Mouse (Mus musculus): ENCODE results near the gene Usp10. TPM values are rescaled to one million over a fixed set of nuclear protein-coding genes. Genes with fewer than 3 reads are reported as not detected.
A peak's percentile ranks its signal among the peaks of the same experiment; 100 is the strongest.

Usp10 gene
- polyA plus RNA-seq (2015; fragmentation: Nextera tagmentation; extraction: Ambion mirVana) = 127 and 133 TPM in 2 replicates

- H3K36me3 ChIP-seq = no peaks in the 10 kb centered on the region
- H3K4me1 ChIP-seq = peaks cover 31% of the 10 kb centered on the region
- WGBS = 22% methylated on average over 13 of the region's 13 CpGs
- peak within 1 kb of the TSS; percentile 97 for H3K4me2 ChIP-seq
- H3K9me3 ChIP-seq = no peaks in the 10 kb centered on the region
- H3K27ac ChIP-seq = peak within 1 kb of the TSS; percentile 96
- no peak for ATAC-seq (ENCODE audit: insufficient read depth, low FRiP score, low read depth)
- H3K4me3 ChIP-seq (replicated peaks) = peak within 1 kb of the TSS; percentile 87
- H3K27me3 ChIP-seq (replicated peaks) = no peaks in the 10 kb centered on the region
- peak within 1 kb of the TSS; percentile 88 for H3K9ac ChIP-seq
Observed at GRCm38 (mm10) chr8:119909944-119910546, at the start of gene Usp10. TSS of gene Usp10 (plus strand) at chr8:119910360.

DNA sequence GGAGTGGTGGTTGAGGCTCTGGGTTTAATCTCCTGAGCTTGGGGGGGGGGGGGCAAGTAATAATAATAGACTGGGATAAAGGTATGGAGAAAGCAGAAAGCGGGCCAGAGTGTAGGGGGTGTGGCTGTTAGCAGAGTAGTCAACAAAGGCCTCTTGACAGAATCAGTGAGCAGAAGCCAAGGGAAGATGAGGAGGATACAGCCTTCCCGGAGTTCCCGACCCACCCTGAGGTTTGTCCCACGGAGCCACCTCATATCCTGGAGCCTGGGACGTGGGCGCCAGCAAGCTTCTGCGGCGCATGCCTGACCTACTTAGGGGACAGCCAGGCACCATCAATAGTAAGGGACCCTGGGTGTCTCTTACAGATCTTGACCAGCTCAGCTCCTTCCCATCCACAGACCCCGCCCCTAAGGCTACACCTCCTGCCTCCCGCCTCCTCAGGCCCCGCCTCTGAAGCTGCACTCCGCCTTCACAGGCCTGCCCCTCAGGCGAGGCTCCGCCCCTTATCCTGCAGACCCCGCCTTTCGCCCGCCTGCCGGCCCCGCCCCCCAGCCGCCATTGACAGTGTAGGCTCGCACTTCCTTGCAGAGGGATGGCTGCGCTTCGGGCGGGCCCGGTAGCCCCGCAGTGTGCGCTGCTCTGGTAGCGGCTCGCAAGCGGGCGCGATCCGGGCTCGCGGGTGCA lies 48.3 kb upstream of the Usp10 start, which contains the start of gene Klhl36:
Klhl36 (plus strand) TSS at position 561 of the 684 bp plus-strand sequence.
- ATAC-seq (ENCODE audit: insufficient read depth, low FRiP score, low read depth) = peak; percentile 95
- H3K36me3 ChIP-seq = no peaks in the 10 kb centered on the region
- peak within 1 kb of the TSS; percentile 81 for H3K4me3 ChIP-seq (replicated peaks)
- H3K9me3 ChIP-seq = no peaks in the 10 kb centered on the region
- peaks cover 10% of the 10 kb centered on the region; the same call in 1 of the 2 replicates for H3K4me1 ChIP-seq
- peak within 1 kb of the TSS; percentile 77 for H3K27ac ChIP-seq
- no peaks in the 10 kb centered on the region for H3K27me3 ChIP-seq (replicated peaks)
- peak within 1 kb of the TSS; percentile 91 for H3K4me2 ChIP-seq
- peak within 1 kb of the TSS; percentile 63; the same call in 1 of the 2 replicates for H3K9ac ChIP-seq
- 1% methylated on average over 35 of the region's 35 CpGs for WGBS

- Histone ChIP-seq H3K4me1 (peaks cover 10% of the 10 kb centered on the region; the same call in 1 of the 2 replicates), H3K9me3 (no peaks in the 10 kb centered on the region), H3K4me3 (replicated peaks) (peak overlapping the region; percentile 81), H3K27ac (peak overlapping the region; percentile 77), H3K36me3 (no peaks in the 10 kb centered on the region), H3K9ac (peak overlapping the region; percentile 63; the same call in 1 of the 2 replicates), H3K4me2 (peak overlapping the region; percentile 91), H3K27me3 (replicated peaks) (no peaks in the 10 kb centered on the region)
- under 1% methylated on average over 18 of the region's 19 CpGs for WGBS
- ATAC-seq (ENCODE audit: insufficient read depth, low FRiP score, low read depth) = peak; percentile 59
Observed at GRCm38 (mm10) chr8:119862390-119862734, 47.8 kb upstream of the Usp10 start.

DNA sequence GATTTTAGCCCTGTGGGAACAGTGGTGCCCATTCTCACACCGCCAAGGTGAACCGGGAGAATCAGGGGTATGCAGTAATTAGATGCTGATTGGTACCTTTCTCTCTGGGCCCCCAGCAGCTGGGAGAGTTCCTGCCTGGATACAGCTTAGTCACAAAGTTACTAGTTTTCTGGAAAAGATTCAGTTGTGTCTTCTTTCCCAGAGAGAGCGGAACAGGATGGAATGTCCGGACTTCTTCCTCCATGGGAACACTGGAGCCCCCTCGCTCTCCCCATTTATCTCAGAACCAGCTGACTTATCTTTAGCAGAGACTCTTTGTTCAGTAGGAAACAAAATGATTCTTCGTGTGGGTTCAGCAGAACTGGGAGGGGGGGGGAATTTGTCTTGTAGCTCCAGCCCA lies 47.4 kb upstream of the Usp10 start:
- ATAC-seq (ENCODE audit: insufficient read depth, low FRiP score, low read depth) = no peak
- H3K4me2 ChIP-seq = peak overlapping the region; percentile 91
- peak overlapping the region; percentile 77 for H3K27ac ChIP-seq
- H3K9me3 ChIP-seq = no peaks in the 10 kb centered on the region
- H3K36me3 ChIP-seq = no peaks in the 10 kb centered on the region
- WGBS = 5% methylated on average over 6 of the region's 6 CpGs
- H3K4me3 ChIP-seq (replicated peaks) = peak overlapping the region; percentile 81
- peaks cover 10% of the 10 kb centered on the region; the same call in 1 of the 2 replicates for H3K4me1 ChIP-seq
- no peaks in the 10 kb centered on the region for H3K27me3 ChIP-seq (replicated peaks)
- H3K9ac ChIP-seq = peak overlapping the region; percentile 63; the same call in 1 of the 2 replicates

DNA sequence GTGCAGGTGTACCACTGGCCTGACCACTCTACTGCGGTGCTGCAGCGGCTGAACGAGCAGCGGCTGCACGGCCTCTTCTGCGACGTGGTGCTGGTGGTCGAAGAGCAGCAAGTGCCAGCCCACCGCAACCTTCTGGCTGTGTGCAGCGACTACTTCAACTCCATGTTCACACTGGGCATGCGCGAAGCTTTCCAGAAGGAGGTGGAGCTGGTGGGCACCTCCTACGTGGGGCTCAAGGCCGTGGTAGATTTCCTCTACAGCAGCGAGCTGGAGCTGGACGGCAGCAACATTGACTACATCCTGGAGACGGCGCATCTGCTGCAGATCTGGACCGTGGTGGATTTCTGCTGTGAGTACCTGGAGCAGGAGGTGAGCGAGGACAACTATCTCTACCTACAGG lies 40.5 kb upstream of the Usp10 start:
- Histone ChIP-seq H3K4me3 (replicated peaks) (no peak overlapping the region), H3K4me1 (no peaks in the 10 kb centered on the region), H3K9me3 (0 out of 2 replicates have a peak, but pooled peaks cover 3% of the 10 kb centered on the region), H3K36me3 (peaks cover 31% of the 10 kb centered on the region), H3K9ac (no peak overlapping the region), H3K27me3 (replicated peaks) (no peaks in the 10 kb centered on the region), H3K4me2 (no peak overlapping the region), H3K27ac (no peak overlapping the region)
- 82% methylated on average over 20 of the region's 20 CpGs for WGBS
- no peak for ATAC-seq (ENCODE audit: insufficient read depth, low FRiP score, low read depth)

DNA sequence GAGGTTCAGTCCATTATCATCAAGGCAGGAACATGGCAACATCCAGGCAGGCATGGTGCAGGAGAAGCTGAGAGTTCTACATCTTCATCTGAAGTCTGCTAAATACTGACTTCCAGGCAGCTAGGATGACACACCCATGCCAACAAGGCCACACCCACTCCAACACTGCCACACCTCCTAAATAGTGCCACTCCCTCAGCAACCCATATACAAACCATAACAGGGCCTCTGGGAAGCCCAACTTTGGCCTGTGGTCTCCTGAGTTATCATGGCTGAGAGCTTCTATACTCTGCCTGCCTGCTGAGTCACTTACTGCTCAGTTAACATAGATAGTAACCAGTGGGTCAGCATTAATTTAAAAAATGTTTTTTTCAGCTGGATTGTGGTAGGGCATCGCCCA lies 37.0 kb upstream of the Usp10 start:
- Histone ChIP-seq H3K4me3 (replicated peaks) (no peak overlapping the region), H3K4me1 (no peaks in the 10 kb centered on the region), H3K36me3 (peaks cover 31% of the 10 kb centered on the region), H3K27me3 (replicated peaks) (no peaks in the 10 kb centered on the region), H3K4me2 (no peak overlapping the region), H3K27ac (no peak overlapping the region), H3K9me3 (0 out of 2 replicates have a peak, but pooled peaks cover 3% of the 10 kb centered on the region), H3K9ac (no peak overlapping the region)
- WGBS = 94% methylated on average over 1 of the region's 1 CpGs
- no peak; the same call in 1 of the 2 replicates for ATAC-seq (ENCODE audit: insufficient read depth, low FRiP score, low read depth)

- no peak overlapping the region for H3K27ac ChIP-seq
- no peaks in the 10 kb centered on the region for H3K27me3 ChIP-seq (replicated peaks)
- WGBS = 74% methylated on average over 6 of the region's 6 CpGs
- H3K9me3 ChIP-seq = no peaks in the 10 kb centered on the region
- peaks cover 9% of the 10 kb centered on the region for H3K4me1 ChIP-seq
- H3K9ac ChIP-seq = no peak overlapping the region
- no peak for ATAC-seq (ENCODE audit: insufficient read depth, low FRiP score, low read depth)
- H3K4me2 ChIP-seq = no peak overlapping the region
- H3K4me3 ChIP-seq (replicated peaks) = no peak overlapping the region
- H3K36me3 ChIP-seq = no peaks in the 10 kb centered on the region
Observed at GRCm38 (mm10) chr8:119881301-119881700, 28.9 kb upstream of the Usp10 start.

DNA sequence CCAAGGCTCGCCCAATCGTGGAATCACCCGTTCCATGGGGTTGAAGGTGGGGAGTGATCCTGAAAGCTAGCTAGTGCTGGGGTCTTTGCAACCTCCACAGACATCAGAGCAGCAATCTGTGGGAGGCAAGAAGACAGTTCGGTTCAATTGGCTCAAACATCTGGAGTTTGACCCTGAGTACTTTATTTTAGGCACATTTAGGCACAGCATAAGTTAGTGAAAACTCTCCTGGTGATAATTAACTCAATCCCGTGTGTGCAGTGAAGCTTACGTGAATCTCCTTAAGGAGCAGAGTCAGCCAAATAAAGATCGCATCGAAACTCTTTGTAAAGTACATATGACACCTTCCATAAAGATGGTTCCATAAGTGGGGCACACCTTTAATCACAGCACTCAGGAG lies 28.2 kb upstream of the Usp10 start:
- no peak for ATAC-seq (ENCODE audit: insufficient read depth, low FRiP score, low read depth)
- Histone ChIP-seq H3K4me1 (peaks cover 9% of the 10 kb centered on the region), H3K9me3 (no peaks in the 10 kb centered on the region), H3K4me3 (replicated peaks) (no peak overlapping the region), H3K36me3 (no peaks in the 10 kb centered on the region), H3K27ac (no peak overlapping the region), H3K9ac (no peak overlapping the region), H3K4me2 (no peak overlapping the region), H3K27me3 (replicated peaks) (no peaks in the 10 kb centered on the region)
- 76% methylated on average over 8 of the region's 8 CpGs for WGBS

DNA sequence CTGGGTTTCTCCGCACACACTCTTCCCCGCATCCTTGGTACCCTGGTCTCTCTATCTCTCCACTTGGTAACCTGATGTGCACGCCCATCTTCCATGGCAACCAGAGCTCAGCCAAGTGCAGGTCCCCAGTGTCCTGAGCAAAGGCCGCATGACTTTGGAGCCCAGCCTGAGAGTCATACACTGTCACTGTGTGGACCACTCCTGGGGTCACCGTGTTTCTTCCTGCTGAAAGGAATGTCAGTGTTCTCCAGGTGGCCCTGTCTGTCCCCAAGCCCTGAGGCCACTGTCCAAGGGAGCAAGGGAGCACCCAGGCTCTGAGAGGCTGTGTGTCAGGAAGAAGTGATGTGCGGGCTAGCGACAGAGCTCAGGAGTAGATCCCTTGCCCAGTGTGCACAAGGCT lies 26.9 kb upstream of the Usp10 start:
- ATAC-seq (ENCODE audit: insufficient read depth, low FRiP score, low read depth) = no peak
- WGBS = 92% methylated on average over 7 of the region's 7 CpGs
- Histone ChIP-seq H3K36me3 (no peaks in the 10 kb centered on the region), H3K4me3 (replicated peaks) (no peak overlapping the region), H3K9me3 (no peaks in the 10 kb centered on the region), H3K27me3 (replicated peaks) (no peaks in the 10 kb centered on the region), H3K4me1 (peaks cover 9% of the 10 kb centered on the region), H3K27ac (no peak overlapping the region), H3K9ac (no peak overlapping the region), H3K4me2 (no peak overlapping the region)

DNA sequence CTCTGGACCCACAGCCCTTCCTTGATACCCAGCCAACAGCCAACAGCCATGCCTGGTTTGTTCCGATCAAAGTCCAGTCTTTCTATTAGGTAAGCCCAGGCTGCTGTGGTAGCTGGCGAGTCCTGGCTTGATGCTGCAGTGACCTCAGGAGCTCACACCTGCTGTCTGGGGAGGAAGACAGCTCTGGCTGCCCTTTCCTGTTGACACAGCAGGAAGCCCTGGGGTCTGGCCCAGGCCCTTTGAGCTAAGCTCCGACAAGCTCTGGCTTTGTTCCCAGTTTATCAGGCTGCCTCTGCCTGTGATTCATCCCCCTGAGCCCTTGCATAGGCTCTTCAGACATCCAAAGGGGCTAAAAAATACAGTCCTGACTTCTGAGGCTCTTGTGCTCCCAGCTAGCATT lies 24.5 kb upstream of the Usp10 start:
- H3K9ac ChIP-seq = no peak overlapping the region
- H3K27ac ChIP-seq = peak overlapping the region; percentile 64
- H3K27me3 ChIP-seq (replicated peaks) = no peaks in the 10 kb centered on the region
- 36% methylated on average over 3 of the region's 3 CpGs for WGBS
- H3K9me3 ChIP-seq = no peaks in the 10 kb centered on the region
- H3K4me1 ChIP-seq = peaks cover 9% of the 10 kb centered on the region
- H3K36me3 ChIP-seq = no peaks in the 10 kb centered on the region
- H3K4me3 ChIP-seq (replicated peaks) = no peak overlapping the region
- ATAC-seq (ENCODE audit: insufficient read depth, low FRiP score, low read depth) = peak; percentile 87
- H3K4me2 ChIP-seq = 0 out of 2 replicates have a peak overlapping the region, but pooled peaks have one; percentile 3

DNA sequence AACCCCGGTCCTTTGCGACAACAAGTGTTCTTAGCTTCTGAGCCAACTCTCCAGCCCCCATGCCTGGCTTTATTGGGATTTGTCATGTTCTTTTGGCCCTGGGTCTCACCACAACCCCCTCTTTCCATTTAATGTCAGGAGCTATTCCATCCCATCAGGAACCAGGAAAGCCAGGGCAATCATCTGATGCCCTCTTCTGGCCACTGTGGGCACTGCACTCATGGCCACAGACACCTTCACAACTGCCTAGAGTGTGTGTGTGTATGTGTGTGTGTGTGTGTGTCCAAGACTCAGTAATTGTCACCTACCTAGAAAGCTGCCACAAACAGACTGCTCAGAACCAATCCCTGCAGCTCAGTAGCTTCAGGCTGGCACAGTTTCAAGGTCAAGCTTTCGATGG lies 23.0 kb upstream of the Usp10 start:
- Histone ChIP-seq H3K27ac (no peak overlapping the region), H3K9me3 (no peaks in the 10 kb centered on the region)

GRCm38 (mm10) chr8:119888012-119888411 lies 22.1 kb upstream of the Usp10 start:
- WGBS = 69% methylated on average over 4 of the region's 4 CpGs
- Histone ChIP-seq H3K4me1 (peaks cover 9% of the 10 kb centered on the region), H3K4me3 (replicated peaks) (no peak overlapping the region), H3K9ac (no peak overlapping the region), H3K27me3 (replicated peaks) (no peaks in the 10 kb centered on the region), H3K4me2 (no peak overlapping the region), H3K36me3 (no peaks in the 10 kb centered on the region), H3K27ac (no peak overlapping the region), H3K9me3 (no peaks in the 10 kb centered on the region)
- ATAC-seq (ENCODE audit: insufficient read depth, low FRiP score, low read depth) = no peak

More for the DNA sequence above, 23.0 kb upstream of the Usp10 start:
- H3K36me3 ChIP-seq = no peaks in the 10 kb centered on the region
- H3K4me2 ChIP-seq = no peak overlapping the region
- no peak overlapping the region for H3K4me3 ChIP-seq (replicated peaks)
- H3K9ac ChIP-seq = no peak overlapping the region
- no peak for ATAC-seq (ENCODE audit: insufficient read depth, low FRiP score, low read depth)
- no peaks in the 10 kb centered on the region for H3K27me3 ChIP-seq (replicated peaks)
- peaks cover 9% of the 10 kb centered on the region for H3K4me1 ChIP-seq
- WGBS = 89% methylated on average over 3 of the region's 3 CpGs
